Mouse (Mus musculus): Measurements from ENCODE around the gene Wdr46. TPM values are rescaled to one million over a fixed set of nuclear protein-coding genes. Genes with fewer than 3 reads are reported as not detected.
A peak's percentile ranks its signal among the peaks of the same experiment; 100 is the strongest.

Wdr46 gene
- polyA plus RNA-seq, 1 experiment, result not detected

DNA sequence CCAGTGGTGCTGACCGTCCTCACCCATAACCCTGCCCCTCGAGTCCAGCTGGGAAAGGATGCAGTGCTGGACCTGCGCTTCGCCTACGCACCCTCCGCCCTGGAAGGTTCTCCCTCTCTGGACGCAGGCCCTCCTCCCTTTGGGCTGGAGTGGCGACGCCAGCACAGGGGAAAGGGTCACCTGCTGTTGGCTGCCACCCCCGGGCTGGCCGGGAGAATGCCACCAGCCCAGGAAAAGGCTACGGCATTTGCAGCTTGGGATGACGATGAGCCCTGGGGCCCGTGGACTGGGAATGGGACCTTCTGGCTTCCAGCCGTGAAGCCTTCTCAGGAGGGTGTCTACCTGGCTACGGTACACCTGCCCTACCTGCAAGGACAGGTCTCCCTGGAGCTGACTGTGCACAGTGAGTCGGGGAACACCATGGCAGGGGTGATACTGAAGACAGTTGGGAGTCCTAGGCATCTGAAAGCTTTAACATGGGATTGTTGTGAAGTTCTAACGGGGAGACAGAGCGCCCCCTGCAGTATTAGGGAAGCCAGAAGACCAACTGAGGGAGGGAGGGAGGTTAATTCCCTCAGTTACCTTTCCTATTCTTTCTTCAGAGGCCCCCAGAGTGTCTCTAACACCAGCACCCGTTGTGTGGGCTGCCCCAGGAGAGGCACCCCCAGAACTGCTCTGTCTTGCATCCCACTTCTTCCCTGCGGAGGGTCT, 14.9 kb upstream of the Wdr46 start:
- no peak overlapping the region for H3K27ac ChIP-seq (ENCODE audit: insufficient read depth, low read depth, low read length)
- peaks cover 8% of the 10 kb centered on the region for H3K4me1 ChIP-seq (ENCODE audit: control insufficient read depth, insufficient read depth, low read length)
- WGBS, result 83% methylated on average over 21 of the region's 21 CpGs
- H3K4me3 ChIP-seq (ENCODE audit: insufficient read depth, low read depth, low read length), result no peak overlapping the region
- TF ChIP-seq CTCF (IDR thresholded peaks at IDR 0.05; ENCODE audit: insufficient read depth, low read depth, low read length), result no peak
- no peak for TF ChIP-seq POLR2A (IDR thresholded peaks at IDR 0.05; ENCODE audit: insufficient read depth, low read depth, low read length)

DNA sequence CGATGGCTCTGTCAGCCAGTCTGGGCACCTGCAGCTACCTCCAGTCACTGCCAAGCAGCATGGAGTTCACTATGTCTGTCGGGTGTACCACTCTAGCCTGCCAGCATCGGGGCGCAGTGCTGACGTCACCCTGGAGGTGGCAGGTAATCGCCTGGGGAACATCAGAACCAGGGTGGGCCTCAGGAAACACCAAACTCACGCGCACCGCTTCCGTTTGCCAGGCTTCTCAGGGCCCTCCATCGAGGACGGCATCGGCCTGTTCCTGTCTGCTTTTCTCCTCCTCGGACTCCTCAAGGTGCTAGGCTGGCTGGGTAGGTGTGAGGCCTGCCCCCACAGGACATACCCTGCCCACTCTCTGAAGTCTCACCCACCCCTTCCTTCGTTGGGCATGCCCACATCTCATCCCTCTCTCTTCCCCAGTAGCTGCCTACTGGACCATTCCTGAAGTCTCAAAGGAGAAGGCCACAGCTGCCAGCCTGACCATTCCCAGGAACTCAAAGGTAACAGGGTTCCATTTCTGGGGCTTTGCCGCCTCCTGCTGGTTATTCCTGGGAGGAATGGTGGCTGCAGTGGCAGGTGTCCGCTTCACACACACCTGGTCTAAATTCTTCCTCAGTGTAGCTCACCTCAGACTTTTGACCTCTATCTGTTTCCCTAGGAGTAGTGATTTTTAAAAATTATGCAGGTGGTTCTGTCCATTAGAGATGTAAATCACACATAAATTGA, 14.1 kb upstream of the Wdr46 start:
- peaks cover 9% of the 10 kb centered on the region for H3K4me1 ChIP-seq (ENCODE audit: control insufficient read depth, insufficient read depth, low read length)
- TF ChIP-seq CTCF (IDR thresholded peaks at IDR 0.05; ENCODE audit: insufficient read depth, low read depth, low read length) (no peak), POLR2A (IDR thresholded peaks at IDR 0.05; ENCODE audit: insufficient read depth, low read depth, low read length) (no peak)
- H3K27ac ChIP-seq (ENCODE audit: insufficient read depth, low read depth, low read length), result no peak overlapping the region
- WGBS, result 77% methylated on average over 17 of the region's 17 CpGs
- H3K4me3 ChIP-seq (ENCODE audit: insufficient read depth, low read depth, low read length), result no peak overlapping the region

DNA sequence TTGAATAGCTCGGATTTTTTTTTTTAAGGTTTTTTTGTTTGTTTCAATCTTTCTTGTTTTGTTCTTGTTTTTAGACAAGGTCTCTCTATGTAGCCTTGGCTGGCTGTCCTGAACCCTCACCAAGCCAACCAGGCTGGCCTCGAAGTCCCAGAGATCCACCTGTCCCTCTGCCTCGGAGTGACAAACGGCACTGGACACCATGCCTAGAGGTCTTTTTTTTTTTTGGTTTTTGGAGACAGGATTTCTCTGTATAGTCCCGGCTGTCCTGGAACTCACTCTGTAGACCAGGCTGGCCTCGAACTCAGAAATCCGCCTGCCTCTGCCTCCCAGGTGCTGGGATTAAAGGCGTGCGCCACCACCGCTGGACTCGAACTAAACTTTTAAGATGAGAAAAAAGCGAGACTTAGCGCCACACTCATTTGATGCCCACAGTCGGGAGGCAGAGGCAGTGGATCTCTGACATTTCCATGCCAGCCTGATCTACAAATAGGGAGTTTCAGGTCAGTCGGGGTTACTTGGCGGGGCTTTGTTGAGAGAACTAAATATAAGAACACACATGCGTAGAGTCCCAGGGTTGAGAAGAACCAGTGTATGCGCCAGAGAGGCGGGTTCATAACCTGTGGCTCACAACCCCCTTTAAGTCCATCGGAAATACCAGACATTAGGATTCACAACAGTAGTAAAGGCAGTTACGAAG, 12.1 kb upstream of the Wdr46 start:
- Histone ChIP-seq H3K27ac (ENCODE audit: insufficient read depth, low read depth, low read length) (no peak overlapping the region), H3K4me1 (ENCODE audit: control insufficient read depth, insufficient read depth, low read length) (peaks cover 12% of the 10 kb centered on the region), H3K4me3 (ENCODE audit: insufficient read depth, low read depth, low read length) (peak overlapping the region; percentile 77; the same call in 1 of the 2 replicates)
- no peak for TF ChIP-seq POLR2A (IDR thresholded peaks at IDR 0.05; ENCODE audit: insufficient read depth, low read depth, low read length)
- no peak for TF ChIP-seq CTCF (IDR thresholded peaks at IDR 0.05; ENCODE audit: insufficient read depth, low read depth, low read length)
- 55% methylated on average over 21 of the region's 21 CpGs for WGBS

- peaks cover 12% of the 10 kb centered on the region for H3K4me1 ChIP-seq (ENCODE audit: control insufficient read depth, insufficient read depth, low read length)
- peak within 1 kb of the TSS; percentile 77 for H3K4me3 ChIP-seq (ENCODE audit: insufficient read depth, low read depth, low read length)
- TF ChIP-seq CTCF (IDR thresholded peaks at IDR 0.05; ENCODE audit: insufficient read depth, low read depth, low read length) (peak; percentile 56; the same call in 1 of the 2 replicates), POLR2A (IDR thresholded peaks at IDR 0.05; ENCODE audit: insufficient read depth, low read depth, low read length) (no peak; the same call in 1 of the 2 replicates)
- H3K27ac ChIP-seq (ENCODE audit: insufficient read depth, low read depth, low read length), result peak within 1 kb of the TSS; percentile 73
- under 1% methylated on average over 80 of the region's 80 CpGs for WGBS
These were observed 10.8 kb upstream of the Wdr46 start, which contains the start of gene Rgl2 for GRCm38 (mm10) chr17:33929371-33930279. Gene Rgl2, plus strand, starts transcription at chr17:33929543.

DNA sequence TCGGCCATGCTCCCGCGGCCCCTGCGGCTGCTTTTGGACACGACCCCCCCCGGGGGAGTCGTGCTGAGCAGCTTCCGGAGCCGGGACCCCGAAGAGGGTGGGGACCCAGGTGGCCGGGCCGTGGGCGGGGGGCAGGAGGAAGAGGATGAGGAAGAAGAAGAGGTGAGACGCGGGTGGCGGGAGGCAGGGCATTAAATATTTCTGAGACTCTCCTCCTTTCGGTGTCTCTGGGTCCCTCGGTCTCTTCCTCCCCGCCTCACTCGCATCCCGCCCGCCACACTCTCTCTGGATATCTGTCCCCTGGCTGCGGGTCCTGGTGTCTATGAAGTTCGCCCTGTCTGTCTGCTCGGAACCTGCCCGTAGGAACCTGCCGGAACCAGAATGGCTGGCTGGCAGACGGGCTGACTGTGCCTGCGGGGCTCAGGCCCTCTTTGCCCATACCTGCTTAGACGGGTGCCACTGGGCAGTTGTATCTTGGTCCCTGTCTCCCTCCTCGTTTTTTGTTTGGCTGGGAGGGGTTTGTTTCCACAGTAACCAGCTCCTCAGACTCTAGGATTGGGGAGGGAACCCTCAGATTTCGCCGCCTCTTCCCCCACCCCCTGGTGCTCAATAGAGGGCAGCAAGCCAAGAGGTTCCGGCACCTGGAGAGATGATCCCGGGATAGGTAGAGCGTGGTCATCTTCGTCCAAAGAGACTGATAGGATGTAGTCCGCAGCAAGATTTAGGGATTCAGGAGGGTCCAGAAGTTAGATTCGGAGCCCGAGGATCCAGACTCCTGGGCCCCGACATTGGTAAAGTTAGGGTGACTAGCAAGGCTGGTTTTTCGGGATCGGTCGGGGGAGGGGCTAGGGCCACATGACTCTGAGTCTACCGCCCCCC, 9.9 kb upstream of the Wdr46 start:
- H3K4me1 ChIP-seq (ENCODE audit: control insufficient read depth, insufficient read depth, low read length), result peaks cover 12% of the 10 kb centered on the region
- H3K4me3 ChIP-seq (ENCODE audit: insufficient read depth, low read depth, low read length), result peak overlapping the region; percentile 77
- peak overlapping the region; percentile 42 for H3K27ac ChIP-seq (ENCODE audit: insufficient read depth, low read depth, low read length)
- WGBS, result under 1% methylated on average over 45 of the region's 45 CpGs
- TF ChIP-seq POLR2A (IDR thresholded peaks at IDR 0.05; ENCODE audit: insufficient read depth, low read depth, low read length) (no peak), CTCF (IDR thresholded peaks at IDR 0.05; ENCODE audit: insufficient read depth, low read depth, low read length) (no peak)

GRCm38 (mm10) chr17:33931159-33931866, 9.1 kb upstream of the Wdr46 start:
- no peak overlapping the region for H3K27ac ChIP-seq (ENCODE audit: insufficient read depth, low read depth, low read length)
- 34% methylated on average over 18 of the region's 18 CpGs for WGBS
- peaks cover 12% of the 10 kb centered on the region for H3K4me1 ChIP-seq (ENCODE audit: control insufficient read depth, insufficient read depth, low read length)
- no peak for TF ChIP-seq POLR2A (IDR thresholded peaks at IDR 0.05; ENCODE audit: insufficient read depth, low read depth, low read length)
- no peak for TF ChIP-seq CTCF (IDR thresholded peaks at IDR 0.05; ENCODE audit: insufficient read depth, low read depth, low read length)
- peak overlapping the region; percentile 77 for H3K4me3 ChIP-seq (ENCODE audit: insufficient read depth, low read depth, low read length)

- WGBS, result 94% methylated on average over 11 of the region's 11 CpGs
- no peak overlapping the region for H3K27ac ChIP-seq (ENCODE audit: insufficient read depth, low read depth, low read length)
- H3K4me1 ChIP-seq (ENCODE audit: control insufficient read depth, insufficient read depth, low read length), result peaks cover 12% of the 10 kb centered on the region
- H3K4me3 ChIP-seq (ENCODE audit: insufficient read depth, low read depth, low read length), result no peak overlapping the region
- TF ChIP-seq POLR2A (IDR thresholded peaks at IDR 0.05; ENCODE audit: insufficient read depth, low read depth, low read length) (no peak), CTCF (IDR thresholded peaks at IDR 0.05; ENCODE audit: insufficient read depth, low read depth, low read length) (no peak)
These were observed 8.5 kb upstream of the Wdr46 start for GRCm38 (mm10) chr17:33931947-33932346.
